Mouse (Mus musculus) intestine, postnatal 0 days (tissue): Measurements from ENCODE around the gene Tns2. TPM values are rescaled to one million over a fixed set of nuclear protein-coding genes. Genes with fewer than 3 reads are reported as not detected.

Experiments
- ATAC-seq: fragments of 200-750 bp; cut with Nextera tagmentation; 2 replicates; pipeline ENCODE4 v1.8.0; 2017; ENCODE audit warnings: mild to moderate bottlenecking, moderate TSS enrichment, moderate library complexity
- H3K27ac ChIP-seq: fragments of 300-500 bp; sonication (generic); 2 replicates; pipeline ENCODE4 v1.5.1; 2014; ENCODE audit warnings: mild to moderate bottlenecking, low read depth, low read length, moderate library complexity
- H3K27me3 ChIP-seq: fragments of 300-500 bp; sonication (generic); replicated peaks from 2 replicates; pipeline ENCODE4 v1.6.1; 2014; ENCODE audit warnings: low read length, mixed read lengths; ENCODE audit not compliant: control insufficient read depth, insufficient read depth
- H3K36me3 ChIP-seq: fragments of 300-500 bp; sonication (generic); 2 replicates; pipeline ENCODE4 v1.6.1; 2014; ENCODE audit warnings: mild to moderate bottlenecking, moderate library complexity; ENCODE audit not compliant: control insufficient read depth, insufficient read depth
- H3K4me1 ChIP-seq: fragments of 300-500 bp; sonication (generic); replicated peaks from 2 replicates; pipeline ENCODE4 v1.6.1; 2014; ENCODE audit warnings: antibody characterized with exemption, low read length, mixed read lengths; ENCODE audit not compliant: control insufficient read depth, insufficient read depth
- H3K4me2 ChIP-seq: fragments of 300-500 bp; sonication (generic); replicated peaks from 2 replicates; pipeline ENCODE4 v1.6.1; 2014; ENCODE audit warnings: low read depth, mild to moderate bottlenecking, moderate library complexity
- H3K4me3 ChIP-seq: fragments of 300-500 bp; sonication (generic); 2 replicates; pipeline ENCODE4 v1.5.1; 2014; ENCODE audit warnings: low read depth, low read length
- H3K9ac ChIP-seq: fragments of 300-500 bp; sonication (generic); 2 replicates; pipeline ENCODE4 v1.6.1; 2014; ENCODE audit warnings: mild to moderate bottlenecking, low read depth, low read length
- H3K9me3 ChIP-seq: fragments of 300-500 bp; sonication (generic); 2 replicates; pipeline ENCODE4 v1.6.1; 2016; ENCODE audit warnings: mixed run types; ENCODE audit not compliant: control insufficient read depth
- CTCF ChIP-seq: sonication (generic); IDR thresholded peaks from 2 replicates; pipeline ENCODE4 v1.5.1; 2016; ENCODE audit warnings: low read depth, mild to moderate bottlenecking, control low read depth, antibody characterized with exemption, moderate library complexity
- WGBS: fragments of 180-500 bp; shearing (Covaris S2); extraction: QIAGEN DNeasy Blood & Tissue Kit; methylation state at CpG from one replicate; pipeline ENCODE4 v1.1.7; 2014; 5-methylcytosine and 5-hydroxymethylcytosine counted together
- polyA plus RNA-seq: library from polyadenylated mRNA; unstranded; fragments of >200 nt; fragmentation: Nextera tagmentation; extraction: Ambion mirVana; gene quantifications from 2 replicates; pipeline ENCODE4 v1.2.1, GENCODE M21; 2015

The Tns2 gene
- polyA plus RNA-seq, 1 experiment from 2014 or later: 15.0 TPM

DNA sequence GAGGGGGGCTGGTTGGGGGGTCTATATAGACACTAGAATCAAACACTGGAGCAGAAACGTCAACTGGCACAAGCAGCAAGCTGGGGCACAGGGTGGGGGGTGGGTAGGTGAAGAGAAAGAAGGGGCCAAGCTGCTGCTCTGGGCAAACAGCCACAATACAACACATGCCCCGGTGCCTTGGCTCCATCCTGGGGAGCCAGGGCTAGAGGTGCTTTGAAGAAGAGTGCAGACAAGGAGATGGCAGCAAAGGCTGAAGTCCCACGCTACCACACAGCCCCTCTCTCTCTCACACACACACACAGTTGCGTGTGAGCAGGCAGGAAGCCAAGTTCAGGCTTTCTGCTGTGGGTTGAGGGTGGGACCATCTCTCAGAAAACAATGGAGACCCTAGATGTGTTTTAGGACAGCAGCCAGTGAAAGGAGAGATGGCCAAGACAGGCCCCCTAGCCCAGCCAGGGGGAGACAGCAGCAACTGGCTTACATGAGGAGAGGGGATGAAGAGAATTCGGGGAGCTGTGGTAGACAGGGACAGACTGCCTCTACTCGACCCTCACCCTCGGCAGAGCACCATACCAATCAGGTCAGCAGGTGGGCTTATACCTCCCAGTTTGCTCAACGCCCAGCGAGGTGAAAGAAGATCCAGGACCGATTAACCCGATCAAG is 16.7 kb downstream of the Tns2 start:
- no peak overlapping the region for H3K4me2 ChIP-seq
- H3K9ac ChIP-seq: no peak overlapping the region
- WGBS: 77% methylated on average over 11 of the region's 11 CpGs
- H3K4me3 ChIP-seq: no peak overlapping the region
- ATAC-seq: no peak
- H3K27me3 ChIP-seq: no peaks in the 10 kb centered on the region
- peaks cover 4% of the 10 kb centered on the region; the same call in 1 of the 2 replicates for H3K4me1 ChIP-seq
- no peak overlapping the region for H3K27ac ChIP-seq
- H3K36me3 ChIP-seq: peaks cover 85% of the 10 kb centered on the region
- no peaks in the 10 kb centered on the region for H3K9me3 ChIP-seq
- no peak for TF ChIP-seq CTCF

DNA sequence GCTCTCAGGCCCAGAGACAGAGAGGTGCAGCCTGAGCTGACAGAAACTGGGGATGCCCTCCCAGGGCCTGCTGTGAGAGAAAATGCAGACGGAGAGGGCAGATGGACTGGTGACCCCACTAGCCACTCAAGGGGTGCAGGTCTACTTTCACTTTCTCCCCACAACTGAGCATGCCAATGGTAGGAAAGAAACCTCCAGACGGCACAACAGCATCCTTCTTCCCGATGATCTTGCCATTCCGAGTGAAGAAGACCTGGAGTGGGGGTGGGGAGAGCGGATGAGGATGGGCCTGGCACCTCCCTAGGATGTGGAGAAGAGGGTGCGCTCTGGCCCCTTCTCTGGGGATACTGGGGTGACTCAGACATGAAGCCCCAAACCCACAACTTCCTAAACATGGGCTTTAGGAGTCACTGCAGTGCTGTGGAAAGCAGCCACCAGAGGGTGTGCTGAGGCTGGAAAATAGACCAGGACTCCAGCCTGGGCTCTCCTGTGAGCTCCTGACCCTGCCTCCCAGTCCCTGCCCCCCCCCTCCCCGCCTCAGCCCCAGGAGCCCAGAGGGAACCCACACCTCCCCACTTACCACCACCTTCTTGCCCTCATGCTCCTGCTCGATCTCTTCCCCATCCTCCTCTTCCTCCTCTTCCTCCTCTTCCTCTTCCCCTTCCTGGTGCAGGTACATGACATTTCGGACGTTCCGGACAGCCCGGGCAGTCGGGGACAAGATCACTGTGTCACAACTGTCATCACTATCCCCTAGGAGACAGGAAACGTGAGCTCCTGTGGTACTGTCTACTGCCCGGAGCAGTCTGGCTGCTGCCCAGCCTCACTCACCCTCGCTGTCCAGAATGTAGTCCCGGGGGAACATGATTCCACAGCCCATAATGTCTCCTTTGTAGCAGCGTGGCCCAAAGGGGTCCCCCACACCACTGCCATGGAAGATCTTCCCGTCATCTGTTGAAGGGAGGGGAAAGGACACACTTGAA is 17.5 kb downstream of the Tns2 start:
- no peaks in the 10 kb centered on the region for H3K9me3 ChIP-seq
- no peak for ATAC-seq
- no peak overlapping the region for H3K9ac ChIP-seq
- no peak overlapping the region for H3K27ac ChIP-seq
- TF ChIP-seq CTCF: peak; percentile 71
- no peak overlapping the region for H3K4me2 ChIP-seq
- 74% methylated on average over 19 of the region's 19 CpGs for WGBS
- no peaks in the 10 kb centered on the region for H3K27me3 ChIP-seq
- H3K4me3 ChIP-seq: no peak overlapping the region
- H3K36me3 ChIP-seq: peaks cover 87% of the 10 kb centered on the region
- H3K4me1 ChIP-seq: peaks cover 4% of the 10 kb centered on the region; the same call in 1 of the 2 replicates

DNA sequence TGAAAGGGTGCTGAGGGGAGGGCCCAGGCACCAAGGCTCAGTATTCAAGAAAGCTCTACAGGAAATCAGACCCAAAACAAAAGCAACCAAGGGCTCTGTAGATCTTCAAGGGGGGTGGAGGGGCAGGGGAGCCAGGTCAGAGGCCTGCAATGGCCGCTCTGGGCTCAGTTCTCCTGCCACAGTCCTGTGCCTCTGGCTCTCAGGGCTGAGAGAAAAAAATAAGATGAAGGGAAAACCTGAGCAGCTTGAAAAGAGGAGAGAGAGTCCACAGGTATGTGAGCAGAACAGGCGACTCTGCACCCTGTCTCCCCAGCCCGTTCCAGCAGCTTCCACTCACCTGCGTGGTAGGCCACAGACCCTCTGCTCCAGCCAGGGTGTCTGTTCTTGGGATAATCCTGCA is 18.4 kb downstream of the Tns2 start:
- TF ChIP-seq CTCF: no peak
- no peaks in the 10 kb centered on the region for H3K27me3 ChIP-seq
- whole genome bisulfite sequencing: 88% methylated on average over 4 of the region's 4 CpGs
- H3K4me2 ChIP-seq: no peak overlapping the region
- H3K9me3 ChIP-seq: no peaks in the 10 kb centered on the region
- peaks cover 82% of the 10 kb centered on the region for H3K36me3 ChIP-seq
- ATAC-seq: no peak
- H3K27ac ChIP-seq: no peak overlapping the region
- H3K9ac ChIP-seq: no peak overlapping the region
- H3K4me3 ChIP-seq: no peak overlapping the region
- peaks cover 4% of the 10 kb centered on the region; the same call in 1 of the 2 replicates for H3K4me1 ChIP-seq

DNA sequence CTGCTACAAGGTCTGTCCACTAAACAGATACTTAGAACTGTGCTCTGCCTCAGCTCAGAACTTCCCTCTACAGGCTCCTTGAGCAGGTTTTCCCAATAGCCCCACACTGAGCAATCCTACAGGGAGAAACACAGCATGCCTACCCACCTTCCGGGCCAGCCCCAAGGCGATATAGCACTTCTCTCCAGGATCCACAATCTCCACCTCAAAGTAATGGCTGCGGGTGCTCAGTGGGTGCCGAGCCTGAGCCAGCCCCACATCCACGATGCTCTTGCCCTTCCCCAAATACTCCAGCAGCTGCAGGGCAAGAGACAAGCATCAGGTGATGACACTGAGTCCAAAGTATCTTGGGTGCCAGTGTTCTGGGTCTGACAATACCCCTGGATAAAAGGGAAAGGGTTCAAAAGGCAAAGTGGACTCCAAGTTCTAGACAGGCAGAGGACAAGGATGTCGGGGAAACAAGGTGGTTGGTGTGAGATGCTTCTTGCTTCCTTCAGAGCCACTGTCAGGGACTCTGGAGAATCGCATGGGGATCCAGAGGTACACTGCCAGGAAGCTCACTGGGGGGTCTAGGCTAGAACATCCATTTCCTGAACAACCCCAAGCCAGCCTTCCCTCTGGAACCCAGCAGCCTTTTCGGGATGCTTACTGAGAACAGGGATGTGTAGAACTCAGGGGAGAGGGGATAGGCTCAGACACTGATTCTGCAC is 19.1 kb downstream of the Tns2 start:
- no peak for TF ChIP-seq CTCF
- Histone ChIP-seq H3K4me3 (no peak overlapping the region), H3K9ac (no peak overlapping the region), H3K4me1 (peaks cover 4% of the 10 kb centered on the region; the same call in 1 of the 2 replicates), H3K27ac (0 out of 2 replicates have a peak overlapping the region, but pooled peaks have one; percentile 15), H3K36me3 (peaks cover 75% of the 10 kb centered on the region), H3K27me3 (no peaks in the 10 kb centered on the region), H3K9me3 (no peaks in the 10 kb centered on the region), H3K4me2 (no peak overlapping the region)
- ATAC-seq: no peak
- 78% methylated on average over 8 of the region's 8 CpGs for WGBS

DNA sequence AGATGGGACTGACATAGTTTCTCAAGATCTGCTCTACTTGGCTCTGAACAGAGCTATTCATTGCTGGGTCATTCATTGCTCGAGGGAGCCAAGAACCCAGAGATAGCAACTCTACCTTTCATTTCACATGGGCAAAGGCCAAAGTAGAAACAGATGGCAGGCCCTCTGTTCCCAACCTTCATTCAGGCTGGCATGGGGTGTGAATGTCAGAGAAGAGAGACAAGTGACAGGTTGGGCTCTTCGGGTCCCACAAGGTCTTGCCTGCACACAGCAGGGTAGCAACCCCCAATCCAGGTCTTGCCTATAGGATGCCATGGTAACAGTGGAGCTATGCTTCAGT is 19.6 kb downstream of the Tns2 start:
- H3K4me3 ChIP-seq: no peak overlapping the region
- H3K27me3 ChIP-seq: no peaks in the 10 kb centered on the region
- no peak for TF ChIP-seq CTCF
- no peak overlapping the region for H3K9ac ChIP-seq
- peaks cover 4% of the 10 kb centered on the region; the same call in 1 of the 2 replicates for H3K4me1 ChIP-seq
- H3K4me2 ChIP-seq: no peak overlapping the region
- peaks cover 76% of the 10 kb centered on the region for H3K36me3 ChIP-seq
- no peak overlapping the region for H3K27ac ChIP-seq
- no peaks in the 10 kb centered on the region for H3K9me3 ChIP-seq
- no peak for ATAC-seq
- 79% methylated on average over 2 of the region's 2 CpGs for WGBS

DNA sequence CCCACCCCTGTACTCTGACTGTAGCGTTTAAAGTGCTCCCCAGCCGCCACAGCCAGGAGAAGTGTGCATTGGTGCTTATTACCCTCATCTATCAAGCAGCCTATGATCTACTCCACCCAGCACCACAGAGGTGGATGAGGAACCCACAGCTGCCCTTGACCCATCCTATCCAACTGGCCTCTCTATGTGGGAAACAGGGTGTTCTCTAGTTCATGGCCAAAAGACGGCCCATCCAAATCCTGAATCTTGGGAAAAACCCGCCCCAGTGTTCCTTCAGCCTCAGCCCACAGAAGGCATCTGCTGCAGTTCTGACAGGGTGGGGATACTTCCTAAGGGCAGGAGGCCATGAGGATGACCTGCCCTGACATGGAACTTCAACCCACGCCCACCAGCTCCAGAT is 20.3 kb downstream of the Tns2 start:
- no peaks in the 10 kb centered on the region for H3K9me3 ChIP-seq
- TF ChIP-seq CTCF: no peak
- no peaks in the 10 kb centered on the region for H3K27me3 ChIP-seq
- WGBS: 89% methylated on average over 5 of the region's 5 CpGs
- no peak overlapping the region for H3K27ac ChIP-seq
- peaks cover 4% of the 10 kb centered on the region; the same call in 1 of the 2 replicates for H3K4me1 ChIP-seq
- H3K9ac ChIP-seq: no peak overlapping the region
- no peak overlapping the region for H3K4me2 ChIP-seq
- no peak for ATAC-seq
- peaks cover 74% of the 10 kb centered on the region for H3K36me3 ChIP-seq
- no peak overlapping the region for H3K4me3 ChIP-seq
